Mouse (Mus musculus) olfactory bulb, adult 2 months (tissue): ENCODE data around the gene H2-Q4. TPM values are rescaled to one million over a fixed set of nuclear protein-coding genes. Genes with fewer than 3 reads are reported as not detected.
A peak's percentile ranks its signal among the peaks of the same experiment; 100 is the strongest.
"Not testable (repeated sequence)": the region's sequence is repeated elsewhere in the genome, so short reads cannot be mapped to it uniquely, and the experiment has no call there.

Experiments used
- H3K27ac ChIP-seq: fragments of 200-500 bp; 2 replicates; pipeline ENCODE4 v1.5.1; 2012; ENCODE audit warnings: low read depth, low read length; ENCODE audit not compliant: insufficient read depth
- H3K4me1 ChIP-seq: fragments of 200-500 bp; 2 replicates; pipeline ENCODE4 v1.6.1; 2012; ENCODE audit warnings: low read length; ENCODE audit not compliant: control insufficient read depth, insufficient read depth
- H3K4me3 ChIP-seq: fragments of 200-500 bp; 2 replicates; pipeline ENCODE4 v1.5.1; 2012; ENCODE audit warnings: mild to moderate bottlenecking, low read depth, low read length, moderate library complexity; ENCODE audit not compliant: insufficient read depth
- CTCF ChIP-seq: fragments of 200-500 bp; IDR thresholded peaks from 2 replicates; pipeline ENCODE4 v1.5.1; 2012; ENCODE audit warnings: low read depth, mild to moderate bottlenecking, low read length, moderate library complexity; ENCODE audit not compliant: insufficient read depth
- WGBS: fragments of 180-500 bp; shearing (Covaris S2); methylation state at CpG from one replicate; pipeline ENCODE4 v1.1.7; 2018; 5-methylcytosine and 5-hydroxymethylcytosine counted together
- polyA plus RNA-seq: library from polyadenylated mRNA; stranded (reverse); fragments of >200 nt; gene quantifications from 2 replicates; pipeline ENCODE4 v1.2.4, GENCODE M21; 2012; ENCODE audit warnings: low replicate concordance; ENCODE audit not compliant: missing spikeins, insufficient read depth, insufficient read length

The H2-Q4 gene
- polyA plus RNA-seq, 1 experiment: not detected

DNA sequence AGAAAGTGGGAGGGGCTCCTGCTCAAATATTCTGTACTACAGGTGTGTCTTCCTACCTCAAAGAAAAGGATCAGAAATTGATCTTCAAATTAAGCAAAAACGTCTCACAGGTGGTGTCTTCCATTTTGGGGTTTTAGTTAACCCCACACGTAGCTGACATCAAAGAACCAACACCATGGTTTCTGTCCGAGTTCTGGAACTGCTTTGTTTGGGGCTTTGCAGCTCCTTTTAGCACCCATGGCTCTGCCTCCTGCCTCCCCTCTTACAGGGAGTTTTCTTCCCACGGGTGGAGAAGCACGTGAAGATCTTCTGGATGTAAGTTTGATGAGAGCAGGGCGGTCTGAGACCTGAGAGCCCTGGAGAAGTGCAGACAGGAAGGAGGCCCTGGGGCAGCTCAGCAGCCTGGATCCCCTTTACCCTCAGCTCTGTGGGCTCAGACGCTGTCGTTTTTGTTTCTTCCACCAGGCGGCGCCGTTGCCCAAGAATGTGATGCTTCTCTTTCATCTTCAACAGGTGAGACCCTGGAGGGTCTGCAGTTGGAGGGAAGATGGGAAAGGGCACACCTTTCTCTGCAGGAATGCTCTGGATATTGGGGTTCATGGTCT is 40.9 kb downstream of the H2-Q4 start:
- 19% methylated on average over 11 of the region's 11 CpGs for WGBS
- H3K4me1 ChIP-seq, H3K4me3 ChIP-seq, H3K27ac ChIP-seq: not testable (repeated sequence)
- TF ChIP-seq CTCF: peak; percentile 52; the same call in 1 of the 2 replicates

DNA sequence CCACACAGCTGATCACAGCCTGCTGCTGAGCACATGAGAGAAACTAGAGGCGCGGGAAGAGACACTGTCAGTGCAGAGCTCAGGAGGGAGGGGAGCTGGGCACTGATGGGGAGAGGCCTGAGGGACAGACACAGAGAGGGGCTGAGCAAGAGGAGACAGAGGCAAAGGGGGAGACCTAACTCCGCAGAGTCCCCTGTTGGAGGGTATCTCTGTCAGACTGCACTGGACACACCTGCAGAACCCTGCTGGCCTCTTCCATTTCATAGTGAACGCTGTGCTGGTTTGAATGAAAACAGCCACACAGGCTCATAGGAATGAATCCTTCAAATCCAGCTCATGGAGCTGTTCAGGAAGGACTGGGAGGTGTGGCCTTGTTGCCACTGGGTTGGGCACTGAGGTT is 41.9 kb downstream of the H2-Q4 start:
- H3K27ac ChIP-seq, H3K4me3 ChIP-seq, H3K4me1 ChIP-seq: not testable (repeated sequence)
- 96% methylated on average over 4 of the region's 4 CpGs for WGBS

GRCm38 (mm10) chr17:35422360-35422759 is 42.9 kb downstream of the H2-Q4 start:
- not testable (repeated sequence) for H3K4me1 ChIP-seq, H3K4me3 ChIP-seq, H3K27ac ChIP-seq
- WGBS: 92% methylated on average over 5 of the region's 5 CpGs

DNA sequence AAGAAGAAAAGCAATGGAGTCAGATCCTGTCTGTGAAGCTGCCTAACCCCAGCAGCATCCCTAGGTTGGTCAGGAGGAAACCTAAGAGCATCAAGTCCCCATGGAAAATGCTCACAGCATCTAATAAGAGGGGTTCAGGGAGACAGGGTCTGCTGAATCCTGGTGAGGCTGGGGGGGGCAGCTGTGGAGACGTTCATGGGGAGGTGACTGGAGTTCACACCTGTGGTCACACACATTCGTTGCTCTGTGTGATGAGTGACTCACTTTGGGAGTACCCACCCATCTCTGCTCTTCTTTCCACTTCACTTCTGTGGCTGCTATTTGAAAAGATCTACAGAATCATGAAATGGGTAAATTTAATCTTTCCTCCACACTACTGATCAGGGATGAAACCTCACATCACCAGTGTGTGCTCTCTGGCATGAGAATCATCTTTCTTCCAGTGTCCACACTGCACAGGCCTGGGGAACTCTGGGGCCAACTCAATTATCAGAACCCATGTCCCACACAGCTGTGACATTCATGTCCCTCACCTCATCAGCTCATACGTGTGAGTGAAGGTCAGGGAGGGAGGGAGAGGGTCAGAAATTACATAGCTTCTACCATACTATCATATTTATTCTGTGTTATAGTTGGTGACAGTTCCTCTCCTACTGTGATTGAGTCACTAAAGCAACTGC is 43.9 kb downstream of the H2-Q4 start:
- not testable (repeated sequence) for H3K27ac ChIP-seq, H3K4me3 ChIP-seq, H3K4me1 ChIP-seq
- 71% methylated on average over 3 of the region's 3 CpGs for WGBS

DNA sequence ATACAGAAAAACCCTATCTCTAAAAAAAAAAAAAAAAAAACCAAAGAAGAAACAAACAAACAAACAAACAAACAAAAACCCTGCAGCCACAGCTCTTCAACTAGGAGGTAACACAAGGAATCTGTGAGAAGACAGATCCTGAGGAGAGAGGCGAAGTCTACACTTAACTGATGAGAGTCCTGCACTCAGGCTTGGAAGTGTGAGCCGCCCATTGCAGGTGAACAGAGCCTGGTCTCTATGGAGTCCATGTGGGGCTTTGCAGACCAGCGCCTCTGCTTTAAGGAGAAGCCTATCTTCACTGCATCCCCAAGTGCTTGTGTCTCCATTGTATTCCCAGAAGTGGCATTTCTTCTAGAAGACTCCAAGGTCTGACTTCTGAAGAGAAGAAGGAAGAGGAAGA is 44.7 kb downstream of the H2-Q4 start:
- H3K4me3 ChIP-seq, H3K27ac ChIP-seq, H3K4me1 ChIP-seq: not testable (repeated sequence)
- 97% methylated on average over 3 of the region's 3 CpGs for WGBS

GRCm38 (mm10) chr17:35424624-35425416 is 45.4 kb downstream of the H2-Q4 start, which contains the start of gene H2-Q6:
TSS of gene H2-Q6 (plus strand) at chr17:35424850.
- not testable (repeated sequence) for H3K4me1 ChIP-seq, H3K27ac ChIP-seq
- H3K4me3 ChIP-seq: peak within 1 kb of the TSS; percentile 35
- 2% methylated on average over 57 of the region's 66 CpGs for WGBS

GRCm38 (mm10) chr17:35425474-35425873 is 46.1 kb downstream of the H2-Q4 start:
- H3K4me1 ChIP-seq, H3K27ac ChIP-seq, H3K4me3 ChIP-seq: not testable (repeated sequence)
- 27% methylated on average over 28 of the region's 28 CpGs for WGBS

- WGBS: 90% methylated on average over 6 of the region's 6 CpGs
- not testable (repeated sequence) for H3K4me1 ChIP-seq, H3K27ac ChIP-seq
Observed at GRCm38 (mm10) chr17:35428883-35429282, 49.5 kb downstream of the H2-Q4 start.

DNA sequence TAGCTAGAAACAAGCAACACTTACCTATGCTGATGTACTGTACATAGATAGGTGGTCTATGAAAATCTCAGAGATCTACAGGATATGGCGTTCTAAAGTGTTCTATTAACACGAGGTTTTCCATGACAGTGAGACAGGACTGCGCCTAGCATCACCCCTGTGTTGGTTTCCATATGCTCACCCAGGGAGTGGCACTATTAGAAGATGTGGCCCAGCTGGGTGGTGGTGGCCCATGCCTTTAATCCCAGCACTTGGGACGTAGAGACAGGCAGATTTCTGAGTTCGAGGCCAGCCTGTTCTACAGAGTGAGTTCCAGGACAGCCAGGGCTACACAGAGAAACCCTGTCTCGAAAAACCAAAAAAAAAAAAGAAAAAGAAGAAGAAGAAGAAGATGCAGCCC is 51.3 kb downstream of the H2-Q4 start:
- not testable (repeated sequence) for H3K4me1 ChIP-seq, H3K4me3 ChIP-seq, H3K27ac ChIP-seq
- 90% methylated on average over 6 of the region's 6 CpGs for WGBS

More at GRCm38 (mm10) chr17:35428883-35429282, 49.5 kb downstream of the H2-Q4 start:
- H3K4me3 ChIP-seq: not testable (repeated sequence)

GRCm38 (mm10) chr17:35432167-35432566 is 52.8 kb downstream of the H2-Q4 start:
- not testable (repeated sequence) for H3K27ac ChIP-seq, H3K4me3 ChIP-seq, H3K4me1 ChIP-seq
- 83% methylated on average over 3 of the region's 3 CpGs for WGBS
